Mouse (Mus musculus) heart, postnatal 36 days (tissue): ENCODE results near the gene Sema3f. TPM values are rescaled to one million over a fixed set of nuclear protein-coding genes. Genes with fewer than 3 reads are reported as not detected.

Source experiments
- DNase-seq, 2 experiments: peaks; one replicate each; pipeline ENCODE4 v3.0.0; 2021 to 2022
- intact Hi-C: fragments of 180-260 bp; cut with DNase I; formaldehyde crosslinking; loops from one replicate; pipeline ENCODE4 v1.15.1; 2025
- total RNA-seq, 2 experiments: library from RNA; stranded (reverse); gene quantifications; 2 replicates each; pipeline ENCODE4 v1.2.3; 2021

Gene Sema3f
- total RNA-seq, 2 experiments from 2014 or later, result 16.0 to 16.9 TPM

DNA sequence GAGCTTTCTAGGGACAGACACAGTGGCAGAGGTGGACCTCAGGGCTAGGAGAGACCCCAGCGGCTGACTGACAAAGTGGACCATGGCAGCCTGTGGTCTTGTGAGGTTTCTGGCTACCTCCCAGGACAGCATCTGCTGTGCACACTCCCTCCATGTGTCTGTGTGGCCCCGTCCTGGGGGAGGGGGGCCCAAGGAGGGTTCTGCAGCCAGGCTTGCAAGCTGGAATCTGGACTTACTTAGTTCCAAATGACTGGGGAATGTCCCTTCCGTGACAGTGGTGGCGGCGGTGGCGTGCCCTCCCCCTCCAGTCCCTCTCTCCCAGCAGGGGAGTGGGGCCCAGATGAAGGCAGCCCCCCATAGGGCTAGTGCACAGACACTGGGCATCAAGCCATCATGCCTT lies 6.7 kb upstream of the Sema3f start:
- no peak for DNase-seq
- intact Hi-C loops, result no loop called here

DNA sequence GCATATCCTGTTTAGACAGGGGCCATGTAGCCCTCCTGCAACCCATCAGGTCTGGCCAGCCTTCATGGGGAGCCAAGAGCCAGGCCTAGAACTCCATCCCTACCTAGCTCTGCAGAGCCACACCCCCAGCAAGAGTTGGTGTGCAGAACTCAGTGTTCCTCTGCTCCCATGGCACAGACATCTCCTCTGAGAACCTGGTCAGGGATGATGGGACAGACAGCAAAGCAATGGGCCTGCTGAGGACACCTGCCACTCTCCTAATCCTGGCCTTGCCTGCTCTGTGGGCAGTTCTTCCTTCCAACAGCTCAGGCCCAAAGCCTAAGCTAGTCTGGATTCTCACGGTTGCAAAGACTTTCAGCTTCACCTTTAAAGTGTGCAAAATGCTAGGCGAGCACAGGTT lies 5.4 kb upstream of the Sema3f start:
- intact Hi-C loops, result no loop called here
- no peak for DNase-seq

DNA sequence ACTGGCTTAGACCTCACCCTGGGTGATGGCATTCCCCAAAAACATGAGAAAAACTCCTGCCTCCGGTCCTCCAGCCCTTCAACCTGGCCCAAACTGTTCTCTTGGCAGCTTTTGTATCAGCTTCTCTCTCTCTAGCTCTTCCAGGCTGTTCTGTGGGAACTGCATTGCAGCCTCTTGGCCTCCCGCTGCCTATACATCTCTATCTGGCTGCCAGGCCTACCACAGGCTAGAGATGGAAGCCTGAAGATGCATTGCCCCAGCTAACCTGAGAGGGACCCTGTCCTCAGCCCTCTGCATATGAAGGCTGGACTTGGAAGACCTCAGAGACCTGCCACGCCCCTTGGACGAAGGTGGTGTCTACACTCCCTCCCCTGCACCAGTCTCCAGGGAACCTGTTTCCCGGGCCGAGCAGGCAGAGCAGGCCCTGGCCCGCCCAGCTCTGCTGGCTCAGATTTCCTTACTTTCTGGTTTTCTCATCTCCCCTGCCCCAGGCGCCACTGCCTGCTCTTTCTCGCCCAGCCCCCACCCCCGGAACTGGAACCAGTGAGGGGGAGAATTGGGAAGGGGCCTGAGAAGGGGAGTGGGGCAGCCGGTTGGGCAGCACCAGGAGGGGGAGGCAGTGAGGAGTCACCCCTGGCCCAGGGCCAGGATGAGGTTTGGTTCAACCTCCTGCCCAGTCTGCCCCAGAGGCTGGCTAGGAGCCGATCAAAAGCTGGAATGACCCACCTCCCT lies 4.1 kb upstream of the Sema3f start:
- intact Hi-C loops, result no loop called here
- DNase-seq, result no peak

DNA sequence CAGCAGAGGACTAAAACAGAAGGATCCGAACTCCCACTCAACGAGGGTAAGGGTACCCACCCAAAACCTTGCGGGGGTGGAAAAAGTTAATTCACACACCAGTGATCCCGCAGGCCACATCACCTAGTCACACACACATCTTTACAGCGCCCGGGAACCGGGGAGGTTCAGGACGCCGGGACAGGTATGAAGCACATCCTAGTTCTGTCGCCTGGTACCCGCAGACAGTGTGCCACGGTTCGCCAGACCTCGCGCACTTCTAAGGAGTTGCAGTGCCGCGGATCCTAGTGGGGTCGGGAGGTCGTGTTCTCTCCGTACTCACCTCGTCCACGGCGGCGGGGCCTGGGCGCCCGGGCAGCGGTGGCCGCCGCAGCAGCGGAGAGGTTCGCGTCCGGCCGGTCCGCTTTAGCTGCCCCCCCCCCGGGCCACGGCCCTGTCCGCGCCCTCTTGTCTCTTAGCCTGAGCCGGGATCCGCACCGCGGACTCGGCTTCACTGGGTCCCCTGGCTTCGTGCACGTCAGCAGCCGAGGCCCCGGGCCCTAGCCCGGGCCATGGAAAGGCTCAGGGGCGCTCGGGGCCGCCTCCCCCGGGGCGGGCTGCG lies 1.1 kb downstream of the Sema3f start:
- intact Hi-C loops, result loop anchor here (2.0 kb wide), 1 partner anchor 24 kb away; no protein-coding TSS in a partner anchor
- no peak for DNase-seq

DNA sequence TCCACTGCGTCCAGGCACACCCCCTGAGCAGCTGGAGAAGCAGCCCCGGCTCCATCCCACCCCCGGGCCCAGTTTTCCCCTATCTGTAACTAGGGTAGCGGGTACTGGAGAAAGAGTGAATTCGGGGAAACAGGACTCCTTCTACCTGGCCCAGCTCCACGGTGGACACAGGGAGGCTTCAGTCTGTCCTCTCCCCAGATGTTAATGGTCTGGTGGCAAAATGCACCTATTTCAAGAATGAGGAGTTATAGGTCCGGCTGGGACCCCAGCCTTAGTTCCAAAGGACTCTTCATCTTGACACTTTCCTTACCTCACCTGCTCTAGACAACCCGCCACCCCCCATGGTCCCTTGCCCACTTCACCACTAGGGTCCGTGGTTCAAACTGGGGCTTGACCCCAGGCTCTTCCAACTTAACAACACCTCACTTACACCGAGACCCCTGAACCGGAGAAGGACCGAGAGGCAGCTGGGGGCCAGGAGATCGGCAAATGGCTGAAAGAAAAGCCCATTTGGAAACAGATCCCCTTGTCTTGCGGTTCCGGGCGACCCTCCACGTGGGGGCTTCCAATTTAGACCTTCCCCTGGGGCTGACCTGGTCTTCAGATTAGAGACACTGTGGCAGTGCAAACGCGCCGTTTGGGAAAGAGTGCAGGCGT lies 1.7 kb downstream of the Sema3f start:
- DNase-seq, result no peak
- intact Hi-C loops, result loop anchor here (2.0 kb wide), 1 partner anchor 24 kb away; no protein-coding TSS in a partner anchor

DNA sequence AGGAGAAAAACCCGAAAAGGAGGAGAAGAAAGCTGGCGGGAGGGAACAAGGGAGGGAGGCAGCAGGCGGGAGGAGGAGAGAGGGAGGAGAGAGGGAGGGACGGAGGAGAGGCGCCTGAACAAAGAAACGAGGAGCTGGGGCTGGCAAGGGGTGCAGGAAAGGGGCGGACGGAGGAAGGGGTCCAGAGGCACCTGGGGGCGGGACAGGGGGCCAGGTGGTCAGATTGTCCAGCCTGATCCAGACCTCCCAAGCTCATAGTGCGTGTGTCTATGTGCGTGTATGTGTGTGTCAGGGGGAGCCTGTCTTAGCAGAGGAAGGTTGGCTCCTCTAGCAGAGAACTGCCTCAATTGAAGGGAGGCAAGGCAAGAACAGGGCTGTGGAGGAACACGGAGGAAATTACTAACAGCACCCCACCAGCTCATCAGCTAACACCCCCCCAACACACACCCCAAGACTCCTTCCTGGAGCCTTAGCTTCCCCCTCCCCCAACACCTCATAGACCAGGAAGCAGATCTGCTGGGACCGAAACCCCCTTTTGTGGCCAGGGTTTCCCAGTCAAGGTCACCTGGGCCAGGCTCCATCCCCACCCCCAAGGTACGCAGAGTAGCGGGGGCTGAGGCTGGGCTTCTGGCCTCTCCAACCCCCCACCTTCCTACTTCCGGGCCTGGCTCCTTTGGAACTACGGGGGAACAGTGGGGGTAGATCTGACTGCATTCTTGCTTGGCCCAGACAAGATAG lies 2.4 kb downstream of the Sema3f start:
- no peak for DNase-seq
- intact Hi-C loops, result loop anchor here (2.0 kb wide), 1 partner anchor 23 kb away; no protein-coding TSS in a partner anchor

DNA sequence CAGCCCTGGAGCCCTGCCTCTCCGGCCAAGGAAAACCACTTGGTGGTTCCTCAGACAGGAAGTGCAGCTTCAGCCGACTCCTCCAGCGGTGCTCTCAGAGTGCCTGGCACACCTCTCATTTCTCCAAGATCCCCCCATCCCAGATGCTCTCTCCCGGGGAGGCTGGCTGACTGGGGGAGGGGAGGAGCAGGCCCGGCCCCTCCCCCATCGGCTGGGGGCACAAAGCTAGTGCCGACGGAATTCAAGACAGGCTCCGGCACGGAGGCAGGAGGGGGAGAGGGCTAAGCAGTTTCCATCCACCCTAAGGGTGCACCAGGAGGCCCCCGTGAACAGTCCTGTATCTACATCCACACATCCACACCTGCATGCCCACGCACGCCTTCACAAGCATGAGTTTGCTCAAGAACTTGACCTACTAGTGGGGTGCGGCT lies 3.5 kb downstream of the Sema3f start:
- intact Hi-C loops, result no loop called here
- no peak for DNase-seq

DNA sequence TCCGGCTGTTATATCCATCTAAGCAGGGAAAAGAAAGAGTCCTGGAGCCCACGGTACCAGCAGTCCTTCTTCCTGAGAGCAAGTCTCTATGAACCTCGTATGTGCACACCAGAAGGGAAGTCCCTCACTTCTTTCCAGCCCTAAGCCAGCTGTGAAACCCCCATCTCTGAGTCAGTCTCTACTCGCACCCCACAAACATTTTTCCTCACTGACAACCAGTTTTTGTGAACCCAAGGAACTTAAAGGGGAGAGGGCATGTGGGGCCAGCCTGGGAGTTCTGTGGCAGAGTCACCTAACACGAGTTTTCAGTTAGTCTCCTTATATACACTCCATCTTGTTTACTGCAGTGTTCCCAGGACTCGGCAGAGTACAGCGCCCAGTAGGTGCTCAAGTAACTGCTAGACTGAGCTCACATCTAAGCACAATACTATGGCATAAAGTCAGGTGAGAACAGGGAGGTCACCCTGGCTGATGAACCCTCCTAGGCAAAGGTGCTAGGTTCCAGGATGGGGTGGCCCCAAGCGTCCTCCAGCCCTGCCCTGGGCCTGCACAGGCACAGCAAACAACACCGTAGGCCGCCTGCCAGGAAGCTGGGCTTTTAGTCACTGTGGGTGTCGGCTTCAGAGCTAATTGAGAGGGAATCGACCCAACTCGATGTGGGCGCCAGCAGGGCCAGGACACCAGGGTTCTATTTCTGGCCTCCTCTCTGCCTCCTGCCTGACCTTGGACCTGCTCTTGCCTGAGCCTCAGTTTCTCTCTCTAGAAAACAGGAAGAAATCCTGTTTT lies 6.7 kb downstream of the Sema3f start:
- intact Hi-C loops, result no loop called here
- DNase-seq, result peak in 1 of 2 experiments; percentile 55

DNA sequence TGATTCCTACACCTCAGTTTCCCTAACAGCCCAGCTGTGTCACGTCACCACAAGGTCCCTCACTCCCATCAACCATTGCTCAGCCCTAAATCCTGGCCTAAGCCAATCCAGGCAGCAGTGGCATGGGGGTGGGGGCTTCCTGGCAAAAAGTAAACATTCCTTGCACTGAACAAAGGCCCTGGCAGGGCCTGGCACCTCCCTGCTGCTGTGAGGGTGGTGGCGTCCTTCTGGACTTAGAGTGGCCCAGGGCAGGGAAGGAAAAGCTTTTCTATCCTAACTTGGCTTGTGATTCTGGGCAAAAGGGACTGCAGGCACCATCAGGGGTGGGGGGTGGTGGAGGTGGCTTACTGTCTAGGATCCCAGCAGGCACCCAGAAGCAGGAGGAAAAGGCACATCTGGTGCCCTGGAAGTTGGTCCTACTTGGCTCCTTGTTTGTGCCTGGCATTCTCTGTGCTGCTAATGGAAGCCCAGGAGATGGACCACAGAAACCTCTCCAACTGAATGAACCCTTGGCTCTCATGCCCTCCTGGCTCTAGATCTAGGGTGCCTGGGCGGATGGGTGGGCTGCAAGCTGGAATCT lies 7.6 kb downstream of the Sema3f start:
- intact Hi-C loops, result no loop called here
- DNase-seq, result no peak

DNA sequence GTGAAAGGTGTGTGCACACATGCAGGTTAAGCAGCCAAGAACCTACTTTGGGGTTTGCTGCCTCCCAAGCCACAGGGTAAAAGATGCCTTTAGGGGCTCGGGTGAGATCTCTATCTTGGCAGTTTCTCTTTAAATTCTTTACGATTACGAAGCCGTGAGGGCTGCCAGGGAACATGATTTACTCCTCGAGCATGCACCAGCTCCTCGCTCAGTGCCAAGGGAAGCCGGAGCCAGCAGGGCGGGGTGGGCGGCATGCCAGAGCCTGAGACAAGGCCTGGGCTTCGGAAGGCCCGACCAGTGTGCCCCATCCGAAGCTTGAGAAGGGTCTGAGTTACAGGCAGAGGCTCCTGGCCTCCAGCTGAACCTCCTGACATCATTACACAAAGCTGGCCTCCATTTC lies 8.7 kb downstream of the Sema3f start:
- peak; percentile 69 to 71 for DNase-seq
- intact Hi-C loops, result no loop called here

DNA sequence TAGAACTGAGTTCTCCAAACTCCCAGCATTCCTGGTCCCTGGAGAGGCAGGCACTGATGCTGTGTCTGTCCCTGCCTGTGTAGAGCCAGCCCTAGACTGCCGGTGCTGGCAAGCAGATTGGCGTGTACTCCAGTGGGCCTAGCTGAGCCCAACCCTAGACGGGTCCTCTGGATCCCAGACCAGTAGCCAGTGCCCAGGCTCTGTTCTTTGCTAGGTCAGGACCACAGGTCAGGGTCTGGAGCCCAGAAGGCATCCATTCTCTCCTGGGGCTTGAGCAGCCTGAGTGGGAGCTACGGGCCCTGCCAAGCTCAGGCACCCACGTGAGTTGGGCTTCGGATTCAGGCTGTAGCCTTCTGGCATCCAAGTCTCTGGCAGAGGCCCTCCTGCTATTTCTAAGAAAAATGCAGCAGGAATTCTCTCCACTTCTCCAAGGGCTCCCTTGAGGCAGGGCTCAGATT lies 10.1 kb downstream of the Sema3f start:
- no peak for DNase-seq
- intact Hi-C loops, result no loop called here

DNA sequence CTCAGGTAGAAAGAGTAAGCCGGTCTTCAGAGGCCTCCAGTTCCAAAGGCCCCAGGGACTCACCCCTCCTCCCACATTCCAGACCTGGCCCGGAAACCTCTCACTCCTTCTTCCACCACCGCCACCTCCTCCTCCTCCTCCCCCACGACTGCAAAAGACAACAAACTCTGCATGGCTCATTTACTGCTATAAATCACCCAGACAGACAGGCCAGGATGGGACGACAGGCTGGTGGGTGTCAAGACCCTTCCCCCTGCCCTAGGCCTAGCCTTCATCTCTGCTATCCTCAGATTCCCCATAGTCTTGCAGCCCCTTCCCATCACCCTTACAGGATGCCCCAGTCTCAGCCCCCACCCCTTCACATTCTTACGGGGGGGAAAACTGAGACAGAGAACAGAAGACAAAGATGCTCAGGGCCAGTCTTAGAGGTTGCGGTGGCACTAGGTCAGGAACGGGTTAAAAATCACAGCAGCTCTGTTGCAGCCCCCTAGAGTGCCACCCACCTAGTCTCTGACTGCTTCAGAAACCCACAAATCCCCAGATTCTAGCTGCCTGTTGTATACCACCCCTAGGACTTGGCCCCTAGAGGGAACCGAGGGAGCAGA lies 10.8 kb downstream of the Sema3f start:
- intact Hi-C loops, result no loop called here
- DNase-seq, result no peak

DNA sequence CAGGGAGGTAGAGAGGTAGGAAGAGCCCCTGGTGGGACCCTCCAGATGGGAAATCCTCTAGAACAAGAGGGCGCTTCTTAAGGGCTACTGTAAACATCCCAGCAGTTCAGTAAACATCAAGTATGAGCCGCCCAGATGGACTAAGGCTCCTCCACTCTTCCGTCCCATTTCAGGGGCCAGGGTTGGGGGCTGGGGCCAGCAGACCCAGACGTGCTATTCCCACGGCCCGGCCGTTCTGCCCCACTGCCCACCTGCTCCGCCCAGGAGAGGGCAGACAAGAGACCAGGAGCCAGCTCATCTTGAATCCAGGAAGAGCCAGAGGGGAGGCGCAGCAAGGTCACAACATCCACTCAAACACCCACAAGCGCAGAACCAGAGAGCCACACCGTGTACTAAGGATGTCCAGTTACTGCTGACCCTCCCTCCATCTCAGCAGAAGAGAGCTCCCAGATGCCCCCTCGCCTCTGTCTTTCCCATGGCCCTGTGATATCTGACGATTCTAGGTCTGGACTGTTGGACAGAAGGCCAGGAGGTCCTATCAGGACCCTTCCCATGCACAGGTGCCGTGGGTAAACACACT lies 11.6 kb downstream of the Sema3f start:
- DNase-seq, result no peak
- intact Hi-C loops, result no loop called here

DNA sequence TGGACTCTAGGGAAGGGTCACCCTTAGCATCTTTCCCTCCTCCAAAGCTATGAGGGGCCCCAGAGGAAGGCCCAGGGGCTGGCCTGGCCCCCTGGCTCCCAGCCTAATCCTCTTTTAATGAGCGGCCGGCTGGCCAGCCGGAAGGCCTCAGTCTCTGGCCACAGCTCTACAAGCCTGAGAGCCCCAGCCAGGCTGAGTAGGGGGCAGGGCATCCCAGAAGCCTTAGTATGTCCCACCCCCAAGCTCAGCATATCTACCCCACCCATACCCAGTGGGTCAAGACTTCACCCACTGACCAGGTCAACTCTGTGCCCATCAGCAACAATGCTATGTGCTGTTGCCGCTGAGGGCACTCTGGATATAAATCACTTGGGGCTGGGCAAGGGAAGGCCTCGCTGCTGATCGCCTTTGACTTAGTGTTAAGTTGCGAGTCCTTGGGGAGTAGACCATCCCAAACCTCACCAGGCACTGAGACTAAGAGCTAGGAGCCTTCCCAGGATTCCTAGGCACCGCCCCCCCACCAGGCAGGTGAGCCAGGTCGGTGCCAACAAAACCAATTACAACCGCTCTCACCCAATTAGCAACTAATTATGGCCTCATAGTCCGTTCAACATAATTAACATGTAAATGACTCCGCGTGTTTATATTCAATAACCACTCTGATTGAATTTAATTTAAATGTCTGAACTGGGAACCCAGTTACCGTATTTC lies 12.3 kb downstream of the Sema3f start:
- intact Hi-C loops, result no loop called here
- no peak for DNase-seq

DNA sequence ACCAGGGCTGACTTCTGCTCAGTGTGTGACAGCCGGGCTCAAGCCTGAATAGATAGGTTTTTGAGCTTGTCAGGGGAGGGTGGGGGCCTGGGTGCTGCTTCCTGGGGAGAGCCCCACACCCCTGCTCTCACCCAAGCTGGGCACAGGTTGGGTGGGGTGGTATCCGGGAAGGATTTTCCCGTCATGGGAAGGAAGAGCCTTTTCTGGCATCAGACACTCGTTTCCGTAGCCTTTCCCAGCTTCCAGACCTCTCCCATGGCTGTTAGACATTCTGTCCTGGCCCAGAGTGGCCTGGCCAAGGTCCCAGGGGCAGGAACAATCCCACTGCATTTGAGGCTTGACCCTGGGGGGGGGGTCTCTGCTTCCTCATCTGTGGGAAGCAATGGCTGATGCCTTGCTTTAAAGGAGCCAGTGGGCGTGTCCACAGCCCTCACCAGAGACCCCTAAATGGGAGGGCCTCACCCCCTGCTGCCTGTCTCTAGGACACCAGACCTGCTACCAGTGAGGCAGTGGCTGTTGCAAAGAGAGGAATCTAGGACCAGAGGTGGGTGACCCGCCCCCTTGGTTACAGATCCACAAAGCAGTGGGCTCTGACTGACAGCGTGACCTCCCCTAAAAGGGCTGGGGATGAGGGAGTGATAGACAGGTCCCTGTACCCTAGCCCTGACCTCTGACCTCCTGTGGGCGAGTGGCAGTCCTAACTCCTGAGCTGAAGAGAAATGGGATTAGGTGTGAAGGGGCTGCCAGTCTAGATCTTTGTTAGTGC lies 13.2 kb downstream of the Sema3f start:
- DNase-seq, result no peak
- intact Hi-C loops, result no loop called here

DNA sequence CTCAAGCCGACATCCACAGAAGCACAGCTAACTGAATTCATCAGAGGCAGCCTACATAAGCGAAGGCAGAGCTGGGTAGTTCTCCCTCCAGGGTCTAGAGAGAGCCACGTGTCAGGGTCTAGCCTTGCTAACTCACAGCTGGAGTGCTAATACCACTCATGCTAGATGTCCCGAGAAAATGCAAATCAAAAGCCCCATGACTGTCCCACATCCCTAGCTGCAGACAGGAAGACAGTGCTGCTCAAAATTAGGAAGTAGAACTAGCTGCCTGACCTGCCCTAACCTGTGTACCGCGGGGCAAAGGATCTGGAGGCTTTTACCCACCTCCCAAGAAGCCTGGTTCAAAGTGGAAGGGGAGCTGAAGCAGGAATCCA lies 14.2 kb downstream of the Sema3f start:
- intact Hi-C loops, result no loop called here
- no peak for DNase-seq

DNA sequence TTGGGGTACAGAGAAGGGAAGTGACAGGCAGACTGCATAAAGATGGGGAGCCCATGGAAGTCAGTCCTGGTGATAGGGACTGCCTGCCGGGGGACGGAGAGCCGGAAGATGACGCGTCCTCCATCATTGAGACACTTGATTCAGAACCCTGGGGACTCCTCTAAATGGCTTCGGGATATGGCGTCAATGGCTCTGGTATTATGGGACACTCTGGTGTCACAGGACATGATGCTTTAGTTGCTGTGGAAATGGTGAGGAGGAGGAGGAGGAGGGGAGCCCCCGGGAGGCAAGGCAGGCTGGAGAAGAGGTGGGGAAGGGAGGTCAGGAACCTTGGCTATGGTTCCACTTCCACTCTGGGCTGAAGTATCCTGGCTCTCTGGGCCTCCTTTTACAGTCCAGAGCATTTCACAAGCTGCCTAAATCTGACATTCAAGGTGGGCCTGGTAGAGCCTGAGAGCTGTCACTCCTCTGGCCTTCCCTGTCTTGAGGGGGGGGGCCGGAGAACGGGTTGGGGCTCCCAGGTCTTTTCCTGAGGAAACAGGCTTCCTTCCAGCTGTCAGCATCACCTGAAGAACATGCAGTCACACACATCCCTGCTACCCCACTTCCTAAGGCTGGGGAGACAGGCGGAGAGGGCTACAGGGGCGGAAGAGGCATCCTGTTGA lies 14.7 kb downstream of the Sema3f start:
- intact Hi-C loops, result no loop called here
- DNase-seq, result no peak
